Mouse (Mus musculus) ovary, adult 18-20 months (tissue): ENCODE data around the gene Tbkbp1.

Experiments
- DNase-seq: peaks from one replicate; pipeline ENCODE4 v3.0.0; 2022; ENCODE audit warnings: low spot score, mixed read lengths

The Tbkbp1 gene

GRCm38 (mm10) chr11:97152662-97153287 is 1.5 kb upstream of the Tbkbp1 start:
- DNase-seq = no peak

GRCm38 (mm10) chr11:97152023-97152426 is 730 bp upstream of the Tbkbp1 start:
- DNase-seq = no peak

- DNase-seq = no peak
Observed at GRCm38 (mm10) chr11:97150411-97151330, 624 bp downstream of the Tbkbp1 start.

- peak; percentile 47 for DNase-seq
Observed at GRCm38 (mm10) chr11:97149995-97150410, 1.3 kb downstream of the Tbkbp1 start.

DNA sequence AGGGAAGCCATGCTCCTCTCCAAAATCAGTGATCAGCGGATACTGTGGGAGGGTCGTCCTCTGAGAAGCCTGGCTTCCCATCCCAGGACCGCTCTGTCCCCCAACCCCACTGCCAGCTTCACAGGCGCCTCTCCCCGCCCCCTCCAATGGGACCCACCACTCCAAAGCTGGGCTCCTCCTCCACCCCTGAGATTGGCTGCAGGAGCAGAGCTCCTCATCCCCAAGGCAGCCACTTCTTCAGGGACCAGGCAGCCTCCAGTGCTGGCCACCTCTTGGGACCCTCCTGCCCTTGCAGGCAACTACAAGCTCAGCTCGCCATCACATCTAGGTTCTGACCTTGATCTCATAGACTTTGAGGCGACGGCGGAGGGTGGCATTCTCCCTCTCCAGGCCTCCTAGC is 2.3 kb downstream of the Tbkbp1 start:
- DNase-seq = no peak

DNA sequence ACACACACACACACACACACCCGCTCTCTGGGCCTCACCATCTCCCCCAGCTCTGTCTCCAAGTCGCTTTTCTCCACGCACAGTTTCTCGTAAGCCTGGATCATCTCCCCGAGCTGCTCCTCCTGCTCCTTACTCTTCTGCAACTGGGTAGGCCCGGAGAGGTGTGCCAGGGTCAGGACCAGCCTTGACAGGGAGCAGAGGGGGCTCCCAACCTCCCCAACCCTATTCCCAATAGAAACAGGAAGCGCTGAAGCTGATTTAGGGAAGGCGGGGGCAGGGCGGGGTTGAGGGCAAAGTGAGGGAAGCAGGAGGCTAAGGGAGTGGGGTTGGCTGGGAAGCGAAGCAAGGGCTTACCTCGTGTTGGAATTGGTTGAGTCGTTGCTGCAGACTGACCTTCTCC is 2.7 kb downstream of the Tbkbp1 start:
- DNase-seq = no peak

- no peak for DNase-seq
Observed at GRCm38 (mm10) chr11:97147333-97147732, 4.0 kb downstream of the Tbkbp1 start.

DNA sequence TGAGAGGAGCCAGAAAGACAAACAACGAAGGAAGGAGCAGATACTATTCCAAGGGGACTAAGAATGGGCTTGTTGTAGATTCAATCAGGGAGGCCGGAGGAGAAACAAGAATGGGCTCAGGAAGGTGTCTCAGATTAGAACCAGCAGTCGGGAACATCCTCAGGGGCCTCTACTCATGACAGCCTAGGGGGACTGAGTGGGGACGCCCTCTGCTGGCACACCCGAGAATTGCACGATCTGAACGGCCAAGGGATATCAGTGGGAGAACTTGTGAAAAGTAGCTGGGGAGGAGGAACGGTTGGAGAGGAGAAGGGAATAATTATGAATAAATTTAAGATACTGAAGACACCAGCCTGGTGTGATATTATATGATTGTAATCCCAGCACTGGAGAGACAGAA is 4.6 kb downstream of the Tbkbp1 start:
- DNase-seq = no peak

- no peak for DNase-seq
Observed at GRCm38 (mm10) chr11:97145951-97146350, 5.3 kb downstream of the Tbkbp1 start.

GRCm38 (mm10) chr11:97145320-97145719 is 6.0 kb downstream of the Tbkbp1 start:
- DNase-seq = no peak

GRCm38 (mm10) chr11:97143196-97143900 is 7.9 kb downstream of the Tbkbp1 start:
- no peak for DNase-seq

GRCm38 (mm10) chr11:97142159-97142608 is 9.1 kb downstream of the Tbkbp1 start:
- DNase-seq = no peak

GRCm38 (mm10) chr11:97140811-97141210 is 10.5 kb downstream of the Tbkbp1 start:
- no peak for DNase-seq

- DNase-seq = no peak
Observed at GRCm38 (mm10) chr11:97139256-97139655, 12.0 kb downstream of the Tbkbp1 start.

- DNase-seq = peak; percentile 32
Observed at GRCm38 (mm10) chr11:97138554-97139226, 12.6 kb downstream of the Tbkbp1 start.

GRCm38 (mm10) chr11:97133270-97133669 is 18.0 kb downstream of the Tbkbp1 start:
- DNase-seq = no peak

GRCm38 (mm10) chr11:97132185-97132584 is 19.1 kb downstream of the Tbkbp1 start:
- DNase-seq = no peak

GRCm38 (mm10) chr11:97131683-97132082 is 19.6 kb downstream of the Tbkbp1 start:
- no peak for DNase-seq

DNA sequence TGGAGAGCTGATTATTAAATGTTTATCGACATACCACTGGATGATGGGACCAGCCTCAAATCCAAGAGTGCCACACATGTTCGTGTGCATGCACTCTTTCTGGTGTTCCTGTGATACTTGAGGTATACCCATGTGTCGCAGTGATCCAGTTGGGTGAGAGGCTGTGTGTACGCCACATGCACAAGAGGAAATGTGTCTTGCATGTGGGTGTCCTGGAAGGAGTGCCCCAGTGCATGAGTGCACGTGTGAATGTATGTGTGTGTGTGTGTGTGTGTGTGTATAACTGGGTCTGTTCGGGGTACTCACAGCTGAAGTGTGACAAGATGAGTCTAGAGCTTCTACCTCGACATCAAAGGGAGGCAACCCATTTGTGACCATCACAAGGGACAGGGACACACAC is 21.0 kb downstream of the Tbkbp1 start:
- DNase-seq = no peak

DNA sequence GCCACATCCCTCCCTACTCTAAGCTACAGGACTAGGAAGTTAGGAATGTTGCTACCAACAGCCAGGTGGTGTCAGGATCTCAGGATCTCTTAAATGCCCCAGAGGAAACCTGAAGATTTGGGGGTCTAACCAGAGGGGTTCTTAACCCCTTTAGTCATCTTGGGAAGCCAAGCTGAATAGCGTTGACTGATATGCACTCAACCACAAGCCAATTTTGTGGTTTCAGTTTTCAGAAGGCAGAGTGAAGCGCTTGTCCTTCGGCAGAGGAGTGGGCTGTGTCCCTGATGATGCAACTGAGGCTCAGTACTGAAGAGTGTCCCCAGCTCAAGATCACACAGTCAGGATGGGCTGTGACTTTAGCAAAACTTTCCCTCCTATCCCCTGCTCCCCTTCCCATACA is 22.3 kb downstream of the Tbkbp1 start:
- DNase-seq = no peak

DNA sequence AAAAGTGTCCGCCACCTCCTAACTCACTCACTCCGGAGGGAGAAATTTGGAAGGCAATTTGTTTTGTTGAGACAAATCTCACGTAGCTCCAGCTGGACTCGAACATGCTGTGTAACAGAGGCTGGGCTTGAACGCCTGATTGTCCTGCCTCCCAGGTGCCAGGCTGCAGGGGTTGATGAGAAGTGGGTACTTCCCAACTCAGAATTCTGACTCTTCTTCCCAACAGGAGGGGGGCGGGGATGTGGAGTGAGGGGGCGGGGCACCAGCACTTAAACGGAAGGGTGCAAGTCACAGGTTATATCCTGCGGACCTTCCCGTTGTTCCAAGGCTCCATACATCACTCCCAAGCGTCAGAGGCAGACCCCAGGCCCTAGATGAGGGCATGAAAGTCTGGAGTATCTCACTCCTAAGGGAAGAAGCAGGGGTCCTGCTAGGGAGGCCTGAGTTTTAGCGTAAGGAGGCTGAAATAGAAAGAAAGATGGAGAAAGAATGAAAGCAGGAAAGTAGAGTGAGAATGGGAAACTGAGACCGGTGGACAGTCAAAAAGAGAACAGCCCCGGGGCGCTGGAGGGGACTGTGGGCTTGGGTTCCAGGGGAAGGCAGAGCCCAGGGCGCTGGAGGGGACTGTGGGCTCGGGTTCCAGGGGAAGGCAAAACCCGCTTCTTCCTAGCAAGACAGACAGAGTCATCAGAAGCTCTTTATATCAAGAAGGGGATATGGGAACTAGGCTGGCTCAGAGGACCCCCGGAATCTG is 23.6 kb downstream of the Tbkbp1 start:
- DNase-seq = no peak
